Comparison of ENCODE assay signal across 7 mouse cellular contexts in the genomic region with DNA sequence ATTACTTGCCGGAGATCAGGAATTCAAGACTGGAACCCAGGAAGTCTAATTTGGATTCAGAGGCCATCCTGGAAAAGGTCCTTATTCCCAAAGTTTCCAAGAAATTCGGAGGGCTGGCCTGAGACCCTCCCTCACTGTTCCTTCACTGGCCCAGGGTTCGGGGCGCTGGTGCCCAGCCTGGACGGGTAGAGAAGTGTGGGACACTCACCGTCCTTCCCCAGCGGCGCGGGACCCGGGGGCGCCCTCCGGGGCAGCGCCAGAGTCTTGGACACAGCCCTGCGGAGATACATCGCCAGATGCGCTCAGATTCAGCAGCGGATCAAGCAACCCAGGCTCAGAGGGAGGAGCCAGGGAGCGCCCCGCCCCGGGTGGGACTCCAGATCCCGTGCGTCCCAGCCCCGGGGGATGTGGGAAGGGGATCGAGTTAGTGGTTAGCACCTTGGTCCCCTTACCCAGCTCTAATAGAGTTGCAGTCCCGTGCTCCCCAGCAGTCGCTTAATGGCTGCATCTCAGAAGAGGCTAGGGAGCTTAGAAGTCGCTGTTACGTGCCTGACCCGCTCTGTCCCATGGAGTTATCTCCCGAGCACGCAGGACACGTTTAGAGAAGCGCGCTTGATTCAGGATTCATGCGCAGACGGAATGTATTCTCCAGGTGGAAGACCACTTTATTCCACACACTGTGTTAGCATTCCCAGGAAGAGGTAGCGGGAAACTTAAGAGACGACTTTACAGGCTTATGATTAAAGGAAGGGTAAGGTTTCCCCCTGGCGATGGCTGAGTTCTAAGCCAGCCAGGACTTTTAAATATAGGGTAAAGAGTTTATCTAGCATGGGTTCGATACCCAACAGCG. TPM values are rescaled to one million over a fixed set of nuclear protein-coding genes. Genes with fewer than 3 reads are reported as not detected.
DNase-seq lines count a peak whose midpoint lies in the region; ATAC-seq and TF ChIP-seq lines count a peak whose summit lies in the region.

Gene Mgarp (minus strand): TSS at position 520 of the 850 bp plus-strand sequence.

- peak; percentile 75 for DNase-seq in WW6 (ENCODE audit: low read depth, low spot score)
- peak; percentile 58 to 61 for DNase-seq in cerebellum, postnatal 10 days
- DNase-seq in gastrocnemius, adult 2 months, result peak; percentile 80
- DNase-seq in liver, embryonic 13.5 days, result peak; percentile 76
- DNase-seq in naive thymus-derived CD4-positive, alpha-beta T cell, adult 2 months (ENCODE audit: low read depth), result peak; percentile 79
- peak; percentile 69 for DNase-seq in testis, postnatal 14 days (ENCODE audit: low spot score)

- H3K27me3 ChIP-seq in hindbrain, embryonic 15.5 days, result peaks cover 21% of the 10 kb centered on the region
- peaks cover 35% of the 10 kb centered on the region for H3K27me3 ChIP-seq in liver, embryonic 13.5 days

- WGBS in hindbrain, embryonic 15.5 days, result 3% methylated on average over 41 of the region's 41 CpGs
- WGBS in liver, embryonic 13.5 days (ENCODE audit: insufficient replicate concordance), result 2% methylated on average over 41 of the region's 41 CpGs

- H3K36me3 ChIP-seq in hindbrain, embryonic 15.5 days, result no peaks in the 10 kb centered on the region
- no peaks in the 10 kb centered on the region for H3K36me3 ChIP-seq in liver, embryonic 13.5 days

- TF ChIP-seq CTCF in gastrocnemius, adult 2 months (IDR thresholded peaks at IDR 0.05), result peak; percentile 46

- H3K4me1 ChIP-seq in hindbrain, embryonic 15.5 days (replicated peaks), result peaks cover 9% of the 10 kb centered on the region
- H3K4me1 ChIP-seq in liver, embryonic 13.5 days (replicated peaks), result peaks cover 21% of the 10 kb centered on the region

- peak within 1 kb of the TSS; percentile 46 for H3K9ac ChIP-seq in hindbrain, embryonic 15.5 days
- H3K9ac ChIP-seq in liver, embryonic 13.5 days, result peak within 1 kb of the TSS; percentile 61

- ATAC-seq in hindbrain, embryonic 15.5 days (ENCODE audit: low FRiP score, low read depth), result peak; percentile 75; the same call in 1 of the 2 replicates
- peak; percentile 91 for ATAC-seq in liver, embryonic 13.5 days (ENCODE audit: low read depth)

- H3K4me3 ChIP-seq in gastrocnemius, adult 2 months, result peak within 1 kb of the TSS; percentile 81
- H3K4me3 ChIP-seq in hindbrain, embryonic 15.5 days, result peak within 1 kb of the TSS; percentile 46
- H3K4me3 ChIP-seq in liver, embryonic 13.5 days (replicated peaks), result peak within 1 kb of the TSS; percentile 67

- peak within 1 kb of the TSS; percentile 87 for H3K4me2 ChIP-seq in hindbrain, embryonic 15.5 days
- peak within 1 kb of the TSS; percentile 76 for H3K4me2 ChIP-seq in liver, embryonic 13.5 days

- no peaks in the 10 kb centered on the region for H3K9me3 ChIP-seq in hindbrain, embryonic 15.5 days
- no peaks in the 10 kb centered on the region for H3K9me3 ChIP-seq in liver, embryonic 13.5 days (replicated peaks)

- intact Hi-C loops in gastrocnemius, adult 2 months (cut with DNase I), result no loop called here

- H3K27ac ChIP-seq in gastrocnemius, adult 2 months, result peak within 1 kb of the TSS; percentile 40; the same call in 1 of the 2 replicates
- no peak within 1 kb of the TSS for H3K27ac ChIP-seq in hindbrain, embryonic 15.5 days (replicated peaks)
- H3K27ac ChIP-seq in liver, embryonic 13.5 days, result no peak within 1 kb of the TSS

RNA-seq across cellular contexts. Expression of gene Mgarp, which starts in this region (rescaled TPM):
- total RNA-seq in gastrocnemius, adult 2 months (2021), result not detected
- polyA plus RNA-seq in hindbrain, embryonic 15.5 days (2015; fragmentation: Nextera tagmentation; extraction: Ambion mirVana), result 2.0 and 2.5 TPM in 2 replicates
- 1.1 TPM in 2 replicates for polyA plus RNA-seq in liver, embryonic 13.5 days (2015; fragmentation: Nextera tagmentation; extraction: Ambion mirVana)

Comparison
In these comparisons a context has a peak if more than half of its experiments do, and no peak if none do; other contexts are left out.
1. Peak in DNase-seq, H3K4me3 ChIP-seq and H3K27ac ChIP-seq in gastrocnemius, adult 2 months; RNA of the gene not detected or under 1 TPM.